Mouse (Mus musculus): ENCODE measurements at regions not wholly inside any gene's neighbourhood (a gene's known extent, or its start where the extent isn't known, plus 50 kb on each side); places are given as distances from the start of the nearest gene placed in this dataset.

DNA sequence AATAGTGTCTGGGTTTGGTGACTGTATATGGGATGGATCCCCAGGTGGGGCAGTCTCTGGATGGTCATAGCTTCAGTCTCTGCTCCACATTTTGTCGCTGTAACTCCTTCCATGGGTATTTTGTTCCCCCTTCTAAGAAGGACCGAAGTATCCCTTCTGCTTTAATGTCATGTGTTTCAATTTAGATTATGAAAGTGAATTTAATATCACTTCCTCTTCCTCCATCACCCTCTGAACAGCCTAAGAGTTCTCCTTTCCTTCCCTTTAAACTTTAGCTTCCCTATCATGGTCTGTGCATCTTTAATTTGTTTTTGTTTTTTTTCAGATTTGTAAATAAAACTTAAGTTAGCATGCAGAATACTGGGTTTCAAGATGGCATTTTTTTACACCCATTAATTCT is 211.0 kb upstream of the Phyhipl start:
- 88% methylated on average over 2 of the region's 2 CpGs for WGBS
- Histone ChIP-seq H3K4me1 (ENCODE audit: control insufficient read depth, insufficient read depth, low read length) (peaks cover 1% of the 10 kb centered on the region), H3K4me3 (ENCODE audit: low read depth, low read length) (no peak overlapping the region), H3K9ac (ENCODE audit: low read length) (no peak overlapping the region), H3K36me3 (ENCODE audit: control insufficient read depth, insufficient read depth, low read length) (no peaks in the 10 kb centered on the region), H3K27me3 (replicated peaks; ENCODE audit: control insufficient read depth, insufficient read depth, low read length) (no peaks in the 10 kb centered on the region), H3K4me2 (ENCODE audit: low read length) (no peak overlapping the region), H3K9me3 (replicated peaks; ENCODE audit: control insufficient read depth, low read length) (no peaks in the 10 kb centered on the region), H3K27ac (ENCODE audit: low read depth, low read length) (no peak overlapping the region)
- DNase-seq (ENCODE audit: low spot score) (no peak), ATAC-seq (no peak)

GRCm38 (mm10) chr10:70864650-70865049 is 208.9 kb upstream of the Phyhipl start:
- ATAC-seq (no peak), DNase-seq (ENCODE audit: low spot score) (no peak)
- Histone ChIP-seq H3K4me2 (ENCODE audit: low read length) (no peak overlapping the region), H3K9ac (ENCODE audit: low read length) (no peak overlapping the region), H3K9me3 (replicated peaks; ENCODE audit: control insufficient read depth, low read length) (no peaks in the 10 kb centered on the region), H3K4me1 (ENCODE audit: control insufficient read depth, insufficient read depth, low read length) (peaks cover 14% of the 10 kb centered on the region), H3K36me3 (ENCODE audit: control insufficient read depth, insufficient read depth, low read length) (no peaks in the 10 kb centered on the region), H3K27me3 (replicated peaks; ENCODE audit: control insufficient read depth, insufficient read depth, low read length) (no peaks in the 10 kb centered on the region), H3K27ac (ENCODE audit: low read depth, low read length) (no peak overlapping the region), H3K4me3 (ENCODE audit: low read depth, low read length) (no peak overlapping the region)
- 91% methylated on average over 5 of the region's 5 CpGs for WGBS

DNA sequence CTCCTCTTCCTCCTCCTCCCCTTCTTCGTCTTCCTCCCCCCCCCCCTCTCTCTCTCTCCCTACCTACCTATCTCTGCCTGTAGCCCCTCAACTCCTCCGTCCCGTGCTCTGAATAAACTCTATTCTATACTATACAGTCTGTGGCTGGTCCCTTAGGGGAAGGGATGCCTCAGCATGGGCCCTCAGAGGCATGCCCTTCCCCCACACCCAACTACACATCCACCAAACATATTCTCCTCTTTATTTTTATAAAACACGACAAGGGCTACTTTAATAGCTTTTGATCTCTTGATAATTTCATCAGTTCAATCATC is 206.2 kb upstream of the Phyhipl start:
- Histone ChIP-seq H3K36me3 (ENCODE audit: control insufficient read depth, insufficient read depth, low read length) (no peaks in the 10 kb centered on the region), H3K4me1 (ENCODE audit: control insufficient read depth, insufficient read depth, low read length) (peaks cover 14% of the 10 kb centered on the region), H3K4me2 (ENCODE audit: low read length) (no peak overlapping the region), H3K4me3 (ENCODE audit: low read depth, low read length) (no peak overlapping the region), H3K27ac (ENCODE audit: low read depth, low read length) (no peak overlapping the region), H3K9me3 (replicated peaks; ENCODE audit: control insufficient read depth, low read length) (no peaks in the 10 kb centered on the region), H3K9ac (ENCODE audit: low read length) (no peak overlapping the region), H3K27me3 (replicated peaks; ENCODE audit: control insufficient read depth, insufficient read depth, low read length) (no peaks in the 10 kb centered on the region)
- ATAC-seq (no peak), DNase-seq (ENCODE audit: low spot score) (no peak)
- 51% methylated on average over 3 of the region's 4 CpGs for WGBS

GRCm38 (mm10) chr10:70861131-70862021 is 205.6 kb upstream of the Phyhipl start:
- WGBS, result 32% methylated on average over 10 of the region's 10 CpGs
- DNase-seq (ENCODE audit: low spot score), result peak; percentile 94

DNA sequence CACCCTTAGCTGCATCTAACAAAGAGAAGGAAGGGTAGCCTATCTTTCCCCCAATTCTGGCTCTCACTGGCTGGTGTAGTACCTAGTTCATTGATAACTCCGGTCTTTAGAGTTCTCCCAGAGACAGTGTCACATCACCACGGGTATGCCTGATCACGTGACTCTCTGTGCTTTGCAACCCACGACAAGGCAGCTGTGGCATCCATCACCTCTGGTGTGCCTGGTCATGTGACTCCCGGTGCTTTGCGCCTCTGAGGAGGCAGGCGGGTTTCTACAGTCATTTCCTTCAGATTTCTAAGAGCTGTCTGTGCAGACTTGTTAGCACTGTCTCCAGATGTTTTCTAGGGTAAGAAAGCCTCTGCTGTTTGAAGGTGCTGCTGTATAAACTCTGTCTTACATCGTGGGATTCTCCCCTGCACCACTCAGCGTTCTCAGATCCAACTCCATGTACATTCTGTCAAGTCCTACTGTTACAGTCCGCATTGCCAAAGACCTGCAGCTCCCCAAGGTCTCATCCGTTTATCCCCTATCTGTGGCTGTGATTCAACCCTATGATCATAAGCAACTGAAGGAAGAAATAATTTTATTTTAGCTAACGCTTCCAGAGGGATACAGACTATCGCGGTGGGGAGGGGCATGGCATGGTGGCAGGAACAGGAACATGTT is 201.5 kb upstream of the Phyhipl start:
- H3K9me3 ChIP-seq (replicated peaks; ENCODE audit: control insufficient read depth, low read length), result no peaks in the 10 kb centered on the region
- ATAC-seq, result no peak
- no peak overlapping the region for H3K4me3 ChIP-seq (ENCODE audit: low read depth, low read length)
- H3K36me3 ChIP-seq (ENCODE audit: control insufficient read depth, insufficient read depth, low read length), result no peaks in the 10 kb centered on the region
- no peak overlapping the region for H3K27ac ChIP-seq (ENCODE audit: low read depth, low read length)
- peaks cover 14% of the 10 kb centered on the region for H3K4me1 ChIP-seq (ENCODE audit: control insufficient read depth, insufficient read depth, low read length)
- no peak overlapping the region for H3K4me2 ChIP-seq (ENCODE audit: low read length)
- no peak overlapping the region for H3K9ac ChIP-seq (ENCODE audit: low read length)
- no peak for DNase-seq (ENCODE audit: low spot score)
- H3K27me3 ChIP-seq (replicated peaks; ENCODE audit: control insufficient read depth, insufficient read depth, low read length), result no peaks in the 10 kb centered on the region
- WGBS, result 81% methylated on average over 14 of the region's 14 CpGs

More at GRCm38 (mm10) chr10:70861131-70862021, 205.6 kb upstream of the Phyhipl start:
- H3K4me1 ChIP-seq (ENCODE audit: control insufficient read depth, insufficient read depth, low read length), result peaks cover 14% of the 10 kb centered on the region
- H3K27me3 ChIP-seq (replicated peaks; ENCODE audit: control insufficient read depth, insufficient read depth, low read length), result no peaks in the 10 kb centered on the region
- H3K4me3 ChIP-seq (ENCODE audit: low read depth, low read length), result no peak overlapping the region
- H3K4me2 ChIP-seq (ENCODE audit: low read length), result no peak overlapping the region
- H3K9me3 ChIP-seq (replicated peaks; ENCODE audit: control insufficient read depth, low read length), result no peaks in the 10 kb centered on the region
- H3K36me3 ChIP-seq (ENCODE audit: control insufficient read depth, insufficient read depth, low read length), result no peaks in the 10 kb centered on the region
- H3K27ac ChIP-seq (ENCODE audit: low read depth, low read length), result peak overlapping the region; percentile 23; the same call in 1 of the 2 replicates
- no peak overlapping the region for H3K9ac ChIP-seq (ENCODE audit: low read length)
- peak; percentile 93 for ATAC-seq

- Histone ChIP-seq H3K27ac (ENCODE audit: low read depth, low read length) (no peak overlapping the region), H3K4me2 (ENCODE audit: low read length) (no peak overlapping the region), H3K4me3 (ENCODE audit: low read depth, low read length) (no peak overlapping the region), H3K27me3 (replicated peaks; ENCODE audit: control insufficient read depth, insufficient read depth, low read length) (no peaks in the 10 kb centered on the region), H3K36me3 (ENCODE audit: control insufficient read depth, insufficient read depth, low read length) (no peaks in the 10 kb centered on the region), H3K9ac (ENCODE audit: low read length) (no peak overlapping the region), H3K4me1 (ENCODE audit: control insufficient read depth, insufficient read depth, low read length) (peaks cover 6% of the 10 kb centered on the region), H3K9me3 (replicated peaks; ENCODE audit: control insufficient read depth, low read length) (no peaks in the 10 kb centered on the region)
- DNase-seq (ENCODE audit: low spot score), result no peak
- no peak for ATAC-seq
- WGBS, result 93% methylated on average over 8 of the region's 8 CpGs
Measured at GRCm38 (mm10) chr10:70855948-70856347, 200.2 kb upstream of the Phyhipl start.

GRCm38 (mm10) chr10:70853614-70854013 is 197.8 kb upstream of the Phyhipl start:
- no peak overlapping the region for H3K4me2 ChIP-seq (ENCODE audit: low read length)
- no peaks in the 10 kb centered on the region for H3K36me3 ChIP-seq (ENCODE audit: control insufficient read depth, insufficient read depth, low read length)
- H3K4me3 ChIP-seq (ENCODE audit: low read depth, low read length), result no peak overlapping the region
- H3K4me1 ChIP-seq (ENCODE audit: control insufficient read depth, insufficient read depth, low read length), result no peaks in the 10 kb centered on the region
- H3K27me3 ChIP-seq (replicated peaks; ENCODE audit: control insufficient read depth, insufficient read depth, low read length), result no peaks in the 10 kb centered on the region
- 84% methylated on average over 4 of the region's 4 CpGs for WGBS
- no peaks in the 10 kb centered on the region for H3K9me3 ChIP-seq (replicated peaks; ENCODE audit: control insufficient read depth, low read length)
- no peak for ATAC-seq
- H3K27ac ChIP-seq (ENCODE audit: low read depth, low read length), result no peak overlapping the region
- no peak for DNase-seq (ENCODE audit: low spot score)
- no peak overlapping the region for H3K9ac ChIP-seq (ENCODE audit: low read length)

DNA sequence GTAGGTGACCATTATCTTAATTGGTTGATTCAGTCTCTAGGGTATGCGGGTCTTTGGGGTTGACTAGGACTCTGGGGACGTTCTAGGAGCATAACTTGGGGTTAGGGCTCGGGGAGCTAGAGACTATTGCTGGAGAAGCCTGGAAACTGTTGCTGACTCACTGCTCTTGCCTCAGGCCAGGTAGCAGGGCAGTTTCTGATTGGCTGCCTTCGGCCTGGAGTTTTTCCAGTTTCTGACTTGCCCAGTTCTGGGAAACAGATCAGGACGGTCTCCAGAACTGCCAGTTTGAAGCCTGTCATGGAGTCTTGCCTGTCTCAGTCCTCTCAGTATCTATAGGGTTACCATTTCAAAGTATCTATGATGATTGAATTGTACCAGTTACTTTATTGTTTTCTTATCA is 192.4 kb upstream of the Phyhipl start:
- Histone ChIP-seq H3K27ac (ENCODE audit: low read depth, low read length) (no peak overlapping the region), H3K9me3 (replicated peaks; ENCODE audit: control insufficient read depth, low read length) (no peaks in the 10 kb centered on the region), H3K9ac (ENCODE audit: low read length) (no peak overlapping the region), H3K27me3 (replicated peaks; ENCODE audit: control insufficient read depth, insufficient read depth, low read length) (no peaks in the 10 kb centered on the region), H3K36me3 (ENCODE audit: control insufficient read depth, insufficient read depth, low read length) (no peaks in the 10 kb centered on the region), H3K4me1 (ENCODE audit: control insufficient read depth, insufficient read depth, low read length) (no peaks in the 10 kb centered on the region), H3K4me2 (ENCODE audit: low read length) (no peak overlapping the region), H3K4me3 (ENCODE audit: low read depth, low read length) (no peak overlapping the region)
- DNase-seq (ENCODE audit: low spot score) (no peak), ATAC-seq (no peak)
- WGBS, result 81% methylated on average over 5 of the region's 5 CpGs

DNA sequence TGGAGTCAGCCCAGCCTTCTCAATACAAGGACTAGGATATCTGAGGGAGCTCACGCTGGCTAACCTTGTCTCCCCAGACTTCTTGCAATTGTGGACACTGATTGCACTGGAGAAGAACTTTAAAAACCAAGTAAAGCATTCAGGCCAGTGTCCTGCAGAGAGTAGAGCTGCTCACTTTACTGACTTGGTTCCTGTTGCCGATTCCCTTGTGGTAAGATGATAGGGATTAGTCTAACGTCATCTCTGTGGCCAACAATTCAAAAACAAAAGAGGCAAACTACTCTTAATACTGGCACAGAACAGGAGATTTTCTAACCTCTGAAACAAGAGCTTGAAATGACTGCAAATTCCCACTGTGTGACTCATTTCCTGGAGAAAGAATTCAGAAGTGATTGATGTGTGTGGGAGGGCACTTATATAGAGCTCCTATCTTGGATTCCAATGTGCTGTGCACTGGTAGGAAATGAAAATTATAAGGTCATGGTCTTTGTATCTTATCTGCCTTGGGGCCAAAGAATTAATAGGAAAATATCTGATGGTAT is 191.6 kb upstream of the Phyhipl start:
- H3K36me3 ChIP-seq (ENCODE audit: control insufficient read depth, insufficient read depth, low read length), result no peaks in the 10 kb centered on the region
- H3K4me2 ChIP-seq (ENCODE audit: low read length), result no peak overlapping the region
- H3K9ac ChIP-seq (ENCODE audit: low read length), result no peak overlapping the region
- H3K4me3 ChIP-seq (ENCODE audit: low read depth, low read length), result no peak overlapping the region
- no peak for ATAC-seq
- DNase-seq (ENCODE audit: low spot score), result no peak
- H3K27me3 ChIP-seq (replicated peaks; ENCODE audit: control insufficient read depth, insufficient read depth, low read length), result no peaks in the 10 kb centered on the region
- 65% methylated on average over 3 of the region's 3 CpGs for WGBS
- H3K27ac ChIP-seq (ENCODE audit: low read depth, low read length), result no peak overlapping the region
- no peaks in the 10 kb centered on the region for H3K4me1 ChIP-seq (ENCODE audit: control insufficient read depth, insufficient read depth, low read length)
- H3K9me3 ChIP-seq (replicated peaks; ENCODE audit: control insufficient read depth, low read length), result no peaks in the 10 kb centered on the region

Measured in forebrain, embryonic 14.5 days (tissue).